Mouse (Mus musculus) skeletal muscle tissue, adult 2 months (tissue): ENCODE measurements around the gene P2rx3.

ENCODE experiments used
- DNase-seq: peaks from one replicate; pipeline ENCODE4 v3.0.0-alpha.2; 2012; ENCODE audit warnings: low read depth, low spot score

P2rx3 gene

DNA sequence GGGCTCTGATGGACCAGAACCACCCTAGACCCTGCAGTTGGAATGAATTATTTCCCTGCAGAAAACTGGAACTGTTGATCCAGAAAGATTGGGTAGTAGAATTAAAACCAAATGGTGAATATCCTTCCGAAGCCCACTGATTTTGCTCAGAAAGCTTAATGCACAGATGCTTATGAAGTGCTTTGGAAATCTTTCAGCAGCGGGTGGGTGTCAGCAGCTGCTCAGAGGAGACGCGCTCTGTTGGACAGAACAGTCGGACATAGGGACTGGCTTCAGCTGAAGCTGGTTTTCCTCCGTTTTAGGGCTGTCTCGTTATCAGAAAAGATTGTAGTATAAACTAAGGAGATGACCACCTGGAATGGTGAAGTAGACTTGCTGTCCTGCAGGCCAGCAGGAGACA lies 6.4 kb upstream of the P2rx3 start:
- DNase-seq = no peak

DNA sequence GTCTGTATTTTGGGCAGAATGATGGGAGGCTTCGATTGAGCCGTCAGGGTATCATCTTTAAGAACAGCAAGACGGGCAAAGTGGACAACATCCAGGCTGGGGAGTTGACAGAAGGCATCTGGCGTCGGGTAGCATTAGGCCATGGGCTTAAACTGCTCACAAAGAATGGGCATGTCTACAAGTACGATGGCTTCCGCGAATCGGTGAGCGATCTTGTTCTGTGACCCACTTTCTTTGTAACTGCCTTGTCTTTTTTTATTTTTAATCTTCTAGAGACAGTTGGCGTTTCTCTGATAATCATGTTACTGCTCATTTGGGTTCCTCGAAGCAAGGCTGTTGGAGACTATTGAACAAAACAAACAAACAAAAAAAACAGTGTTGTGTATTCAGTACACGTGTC lies 1.1 kb upstream of the P2rx3 start:
- DNase-seq = no peak

DNA sequence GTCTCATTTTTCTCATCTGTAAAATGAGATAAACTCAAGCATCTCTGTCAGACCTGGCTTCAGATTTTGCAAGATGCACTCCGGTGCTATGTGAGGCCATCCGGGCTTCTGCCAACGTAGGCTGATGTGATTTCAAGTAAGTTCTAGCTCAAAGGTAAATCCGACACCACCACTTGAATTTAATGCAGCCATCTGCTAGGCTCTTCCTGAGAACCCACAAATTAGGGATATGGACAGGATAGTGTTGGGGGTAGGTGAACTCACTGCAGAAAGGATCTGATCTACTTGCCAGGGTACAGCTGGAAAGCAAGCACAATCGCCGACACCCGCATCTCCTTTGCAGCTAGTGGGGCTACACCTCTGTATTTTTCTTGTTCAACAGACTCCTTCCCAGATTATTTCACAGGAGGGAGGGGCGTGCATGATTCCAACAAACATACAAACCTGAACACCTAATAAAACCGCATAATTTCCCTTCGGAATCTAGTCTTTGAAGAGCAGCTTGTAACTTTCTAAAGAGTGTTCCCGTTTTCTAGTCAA lies 685 bp downstream of the P2rx3 start:
- no peak for DNase-seq

DNA sequence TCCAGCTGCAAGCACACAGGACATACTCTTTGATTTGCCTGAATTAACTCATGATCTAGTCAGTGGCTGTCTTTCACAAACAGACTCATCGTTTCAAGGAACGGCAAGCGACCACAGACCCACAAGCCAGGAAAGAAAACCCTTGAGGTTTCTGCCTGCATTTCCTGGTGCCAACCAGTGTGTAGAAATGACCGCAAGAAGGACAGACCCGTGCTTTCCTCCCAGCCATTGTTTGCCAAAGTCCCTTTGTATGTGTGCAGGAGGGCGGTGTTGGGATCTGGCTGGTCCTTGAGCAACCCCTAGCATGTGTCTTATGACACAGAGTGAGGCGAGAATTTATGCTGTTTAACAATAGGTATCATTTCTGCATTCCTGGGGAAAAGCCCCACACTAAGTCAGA lies 3.1 kb downstream of the P2rx3 start:
- DNase-seq = no peak

DNA sequence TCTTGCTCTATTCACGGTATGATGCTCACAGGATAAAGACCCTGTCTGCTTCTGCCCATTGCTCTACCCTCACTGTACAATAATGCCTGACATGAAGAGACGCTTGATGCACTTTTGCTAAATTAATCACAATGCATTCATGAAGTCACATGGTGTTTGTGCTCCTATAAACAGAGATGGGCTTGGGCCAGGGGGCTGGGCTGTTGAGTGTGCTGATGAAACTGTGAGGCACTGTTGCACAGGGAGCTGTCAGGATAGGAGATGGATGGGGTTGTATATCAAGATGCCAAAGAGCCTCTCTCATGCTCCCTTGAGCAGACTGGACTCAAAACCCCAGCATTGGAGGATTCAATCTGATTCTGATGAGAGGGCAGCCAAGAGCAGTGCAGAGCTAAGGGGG lies 4.1 kb downstream of the P2rx3 start:
- no peak for DNase-seq

DNA sequence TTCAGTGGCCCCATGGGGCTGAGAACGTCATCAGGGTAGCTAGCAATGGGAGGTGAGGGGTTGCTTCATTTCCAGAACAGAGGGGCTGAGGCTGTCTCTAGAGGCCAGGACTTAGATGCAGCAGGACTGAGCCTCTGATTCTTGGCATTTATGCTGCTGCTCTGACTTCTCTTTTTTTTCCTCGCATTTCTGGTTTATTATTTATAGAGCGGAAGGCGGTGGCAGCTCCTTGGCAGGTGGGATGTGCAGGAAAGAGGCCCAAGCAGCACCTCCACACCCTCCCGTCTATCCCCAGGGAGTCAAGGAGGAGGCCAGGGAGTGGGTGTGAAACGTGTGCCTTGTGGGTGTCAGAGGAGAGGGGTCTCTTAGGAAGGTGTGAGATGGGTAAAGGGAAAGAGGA lies 6.3 kb downstream of the P2rx3 start:
- no peak for DNase-seq

DNA sequence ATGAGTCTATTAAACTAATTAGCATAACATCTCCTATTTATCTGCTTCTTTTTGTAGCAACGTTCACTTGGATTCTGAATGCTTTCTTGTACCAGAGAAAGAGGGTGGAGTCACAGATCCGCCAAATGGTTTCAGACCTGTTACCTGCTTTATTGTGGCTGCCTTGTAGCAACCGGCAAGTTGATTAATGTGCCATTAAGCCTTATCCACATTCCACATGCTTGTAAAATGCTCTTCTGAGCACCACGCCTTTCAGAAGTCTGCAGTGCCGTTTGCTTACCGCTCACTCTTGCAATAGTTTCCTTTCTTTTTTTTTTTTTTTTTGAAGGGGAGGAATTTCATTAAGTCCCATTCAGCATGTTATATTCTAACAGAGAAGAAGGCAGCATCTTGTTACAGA lies 7.4 kb downstream of the P2rx3 start:
- DNase-seq = no peak

DNA sequence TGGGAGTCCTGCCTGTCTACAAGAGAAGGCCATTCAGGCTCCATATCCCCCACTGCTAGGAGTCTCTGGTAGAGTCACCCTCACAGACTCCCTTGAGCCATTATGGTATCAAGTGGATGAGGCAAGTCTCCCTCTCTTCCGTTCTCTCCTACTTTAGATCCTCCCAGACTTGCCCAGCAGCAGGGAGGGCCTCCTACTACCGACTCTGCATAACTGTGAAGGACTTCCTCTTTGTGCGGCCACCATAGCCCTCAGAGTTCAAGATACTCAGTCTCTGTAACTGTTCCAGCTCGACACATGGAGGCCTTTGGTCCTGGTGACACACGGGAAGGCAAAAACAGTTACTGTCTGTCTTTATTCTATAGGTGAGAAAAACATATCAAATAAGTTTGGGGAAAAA lies 10.0 kb downstream of the P2rx3 start:
- DNase-seq = no peak

DNA sequence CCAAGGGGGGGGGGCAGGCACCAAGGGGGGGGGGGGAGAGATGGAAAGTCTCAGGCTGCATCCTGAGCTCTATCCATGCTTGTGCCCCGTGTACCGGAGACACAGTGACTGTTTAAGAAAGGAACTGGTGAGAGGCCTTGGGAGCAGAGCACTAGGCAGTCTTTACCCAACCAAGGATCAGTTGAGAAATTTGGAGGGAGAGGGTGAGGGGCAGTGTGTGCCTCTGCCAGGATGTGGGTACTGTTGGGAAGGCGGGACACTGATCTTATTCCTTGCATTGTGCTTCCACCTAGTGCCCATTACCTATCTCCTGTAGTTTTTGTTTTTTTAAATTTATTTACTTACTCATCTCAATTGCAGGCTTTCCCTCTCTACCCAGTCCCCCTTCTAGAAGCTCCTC lies 11.1 kb downstream of the P2rx3 start:
- DNase-seq = no peak

DNA sequence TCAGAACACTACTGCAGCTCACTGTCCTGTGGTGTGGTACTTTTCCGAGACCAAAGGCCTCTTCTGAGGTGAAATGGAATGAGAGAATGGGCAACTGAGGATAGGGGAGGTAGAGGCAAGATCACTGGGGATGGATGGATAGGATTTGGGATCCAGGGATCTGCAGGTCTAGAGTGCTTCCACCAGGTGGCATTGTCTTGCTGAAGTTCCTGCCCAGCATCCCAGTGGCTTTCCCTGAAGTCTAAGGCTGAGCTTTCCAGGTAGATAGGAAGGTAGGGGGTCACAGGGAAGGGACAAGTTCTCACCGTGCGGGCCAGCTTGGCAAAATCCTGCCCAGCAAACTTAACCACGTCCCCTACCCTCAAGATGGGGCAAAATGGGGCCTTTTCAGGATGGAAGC lies 15.2 kb downstream of the P2rx3 start:
- no peak for DNase-seq

DNA sequence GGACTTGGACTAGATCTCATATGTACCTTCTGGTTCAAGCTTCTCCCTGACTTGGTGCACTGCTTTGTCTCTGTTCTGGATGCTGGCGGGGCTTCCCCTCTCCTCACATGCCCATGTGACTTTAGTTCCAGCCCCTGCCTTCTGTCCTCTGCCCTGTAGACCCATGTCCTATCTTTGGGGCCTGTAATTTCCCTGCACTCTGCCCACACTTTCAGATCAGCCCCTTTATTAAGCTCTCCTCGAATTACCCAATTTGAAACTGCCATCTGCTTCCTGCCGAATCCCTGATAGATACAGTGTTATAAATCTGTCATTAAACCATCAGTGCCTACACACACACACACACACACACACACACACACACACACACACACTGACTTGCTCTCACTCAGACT lies 22.7 kb downstream of the P2rx3 start:
- no peak for DNase-seq

DNA sequence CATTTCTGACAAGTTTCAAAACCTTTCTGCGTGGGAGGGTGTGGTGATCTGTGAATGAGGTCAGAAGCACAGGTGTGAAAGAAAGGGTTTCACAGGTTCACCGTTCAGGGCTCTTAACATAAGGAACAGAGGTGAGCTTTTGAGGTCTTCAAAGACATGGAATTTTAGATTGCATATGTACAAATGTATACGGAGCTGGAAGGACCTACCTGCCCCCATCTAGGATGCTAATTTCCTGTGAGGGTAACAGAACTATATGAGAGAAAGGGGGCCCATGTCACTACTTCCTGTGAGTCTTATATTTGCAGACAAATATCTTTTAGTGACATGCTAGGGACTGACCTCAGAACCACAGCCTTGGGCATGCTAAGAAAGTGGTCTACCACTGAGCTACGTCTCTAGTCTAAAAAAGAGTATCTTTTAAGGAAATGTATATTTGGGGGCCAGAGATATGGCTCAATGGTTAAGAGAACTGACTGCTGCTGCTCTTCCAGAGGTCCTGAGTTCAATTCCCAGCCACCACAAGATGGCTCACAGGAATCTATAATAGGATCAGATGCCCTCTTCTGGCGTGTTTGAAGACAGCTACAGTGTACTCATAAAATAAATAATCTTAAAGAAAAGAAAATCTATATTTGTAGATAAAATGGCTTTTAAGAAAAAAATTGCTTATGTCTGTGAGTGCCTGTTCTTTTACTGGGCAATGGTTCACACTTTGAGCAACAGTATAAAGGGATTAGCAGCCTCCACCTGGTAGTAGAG lies 23.3 kb downstream of the P2rx3 start:
- no peak for DNase-seq

DNA sequence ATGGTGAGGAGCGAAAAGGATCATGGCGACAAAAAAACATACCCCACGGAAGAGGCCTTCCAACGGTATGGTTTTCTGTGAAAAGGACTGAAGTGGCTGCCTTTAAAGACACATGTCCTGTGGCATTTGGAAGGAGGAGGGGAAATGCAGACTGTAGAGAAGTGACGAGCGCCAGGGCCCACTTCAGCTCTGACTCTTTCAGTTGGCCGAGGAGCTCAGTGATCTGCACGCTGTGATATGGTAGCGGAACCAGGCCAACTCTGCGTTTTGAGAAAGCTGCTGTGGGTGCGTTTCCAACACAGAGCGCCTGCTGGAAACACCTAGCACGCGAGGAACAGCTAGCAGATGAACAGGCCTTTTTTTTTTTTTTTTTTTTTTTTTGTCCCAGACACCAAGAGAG lies 24.6 kb downstream of the P2rx3 start:
- DNase-seq = no peak

DNA sequence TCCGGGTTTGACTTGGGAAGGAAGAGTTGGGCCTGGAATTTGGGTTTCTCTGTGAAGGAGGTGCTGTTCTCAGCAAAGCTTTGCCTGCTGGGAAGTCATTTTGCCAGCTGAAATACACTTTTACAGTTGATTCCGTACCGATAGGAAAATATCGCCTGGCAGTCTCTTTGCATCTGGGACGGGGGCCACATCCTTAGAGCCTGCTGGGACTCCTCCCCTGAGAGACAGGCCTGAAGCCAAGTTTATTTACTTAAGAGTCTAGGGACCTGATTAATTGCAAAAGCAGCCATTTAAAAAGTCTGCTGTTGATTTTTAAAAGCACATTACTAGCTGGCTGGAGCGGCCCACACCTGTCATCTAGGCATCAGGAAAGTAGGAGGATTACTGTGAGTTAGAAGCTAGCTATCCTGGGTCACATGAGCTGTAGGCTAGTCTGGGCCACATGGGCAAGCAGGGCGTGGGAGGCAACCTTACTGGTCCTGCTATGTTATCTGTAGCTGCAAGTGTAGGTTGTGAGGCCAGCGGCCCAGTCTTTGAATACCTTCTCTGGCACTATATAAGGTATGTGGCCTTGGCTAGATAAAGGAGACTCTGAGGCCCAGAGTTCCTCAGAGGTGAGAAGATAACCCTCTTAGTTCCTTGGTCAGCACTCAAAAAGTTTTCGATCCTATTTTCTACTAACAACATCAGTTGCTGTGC lies 25.2 kb downstream of the P2rx3 start:
- peak; percentile 9 for DNase-seq

DNA sequence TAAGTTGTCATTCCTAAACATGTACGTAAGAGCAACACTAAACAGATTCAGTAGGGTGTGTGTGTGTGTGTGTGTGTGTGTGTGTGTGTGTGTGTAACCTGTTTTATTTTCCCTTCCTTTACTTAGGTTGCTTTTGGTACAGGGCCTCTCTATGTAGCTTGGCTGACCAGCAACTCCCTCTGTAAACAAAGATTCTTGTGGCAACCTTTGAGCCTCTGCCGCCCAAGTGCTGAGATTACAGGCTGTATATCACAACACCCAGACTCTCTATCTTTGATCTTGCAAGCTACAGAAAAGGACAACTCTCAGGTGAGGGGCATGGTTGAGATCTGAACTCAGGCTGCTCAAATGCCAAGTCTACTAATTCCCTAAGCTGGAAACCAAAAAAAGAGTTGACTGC lies 28.1 kb downstream of the P2rx3 start:
- DNase-seq = no peak

DNA sequence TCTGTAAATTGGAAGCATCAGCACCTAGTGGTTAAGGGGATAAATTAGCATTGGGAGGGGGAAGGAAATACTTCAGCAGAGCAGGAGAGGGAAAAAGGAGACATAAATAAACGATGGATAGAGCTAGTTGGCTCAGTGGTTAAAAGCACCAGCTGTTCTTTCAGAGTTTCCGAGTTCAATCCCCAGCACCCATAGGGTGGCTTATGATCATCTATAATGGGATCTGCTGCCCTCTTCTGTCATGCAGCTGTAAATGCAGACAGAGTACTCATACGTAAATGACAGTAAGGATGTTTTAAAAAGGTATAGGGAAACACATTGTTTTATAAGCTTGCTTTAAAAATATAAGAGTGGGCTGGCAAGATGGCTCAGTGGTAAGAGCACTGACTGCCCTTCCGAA lies 29.5 kb downstream of the P2rx3 start:
- DNase-seq = no peak

DNA sequence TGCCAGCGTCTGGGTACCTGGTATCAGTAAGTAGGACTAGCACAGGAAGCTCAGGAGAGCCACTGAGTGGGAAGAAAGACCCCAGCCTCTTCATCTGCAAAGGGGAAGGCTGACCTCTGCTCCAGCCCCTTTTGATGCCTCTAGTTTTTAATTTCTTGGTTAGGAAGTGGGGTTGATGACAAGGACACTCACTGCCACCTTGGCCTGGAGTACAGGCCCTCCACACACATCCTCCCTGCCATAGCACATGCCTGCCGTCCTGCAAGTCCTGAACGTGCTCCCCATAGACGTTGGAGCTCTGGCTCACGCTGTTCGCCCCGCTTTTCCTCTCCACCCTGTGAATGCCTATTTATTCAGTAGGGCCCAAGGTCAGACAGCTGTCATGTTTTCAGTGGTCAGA lies 30.7 kb downstream of the P2rx3 start:
- DNase-seq = no peak

DNA sequence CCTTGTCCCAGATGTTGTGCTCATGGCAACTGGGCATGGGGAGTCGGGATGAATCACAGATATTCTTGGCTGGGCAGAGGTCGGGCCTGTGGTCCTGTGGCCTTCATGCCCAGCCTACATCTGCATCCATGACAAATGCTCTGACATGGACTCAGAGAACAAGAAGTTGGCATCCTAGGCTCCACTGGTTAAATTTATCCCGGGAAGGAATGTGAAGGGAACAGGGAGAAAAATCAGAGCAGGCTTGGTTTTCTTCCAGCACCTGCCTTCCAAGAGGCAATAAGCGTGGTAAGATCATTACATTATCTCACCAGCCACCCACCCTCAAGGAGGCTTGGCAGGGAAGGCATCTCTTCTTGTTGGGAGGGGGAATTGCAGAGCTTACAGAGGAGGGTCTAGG lies 32.9 kb downstream of the P2rx3 start:
- no peak for DNase-seq

DNA sequence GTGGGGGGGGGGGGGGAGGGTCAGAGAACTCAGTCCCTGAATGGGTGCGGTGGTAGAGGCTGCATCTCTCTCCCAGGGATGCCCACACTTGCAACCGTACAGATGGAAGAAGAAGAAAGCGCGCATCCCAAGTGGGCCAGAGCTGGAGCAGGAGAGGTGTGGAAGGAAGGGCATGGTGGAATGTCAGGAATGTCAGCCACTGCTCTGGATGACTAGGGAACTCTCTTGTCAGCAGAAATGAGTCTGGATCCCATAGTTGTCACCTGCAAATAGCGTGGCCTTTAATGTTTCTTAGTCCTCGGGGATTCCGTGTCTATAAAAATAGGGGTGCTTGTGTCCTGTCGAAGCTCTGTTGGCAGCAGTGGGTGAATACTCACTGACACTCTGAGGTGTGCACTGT lies 34.7 kb downstream of the P2rx3 start:
- no peak for DNase-seq

DNA sequence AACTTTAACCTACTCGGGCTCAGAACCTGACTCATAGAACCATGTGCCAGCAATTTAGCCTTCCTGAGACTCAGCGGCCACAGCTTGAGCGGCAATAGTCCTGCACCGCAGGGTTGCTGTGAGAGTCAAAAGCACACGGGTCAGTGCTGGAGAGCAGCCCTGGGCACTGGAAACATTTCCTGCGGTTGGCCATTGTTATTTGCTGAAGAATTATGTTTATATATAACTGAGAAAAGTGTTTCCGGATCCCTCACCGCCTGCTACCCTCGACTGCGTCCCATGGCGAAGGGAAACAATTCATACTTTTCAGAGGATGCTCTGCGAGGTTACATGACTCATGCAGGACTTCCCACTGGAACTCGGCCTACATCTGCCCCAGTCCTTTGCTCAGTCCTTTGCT lies 35.8 kb downstream of the P2rx3 start:
- DNase-seq = peak; percentile 20

DNA sequence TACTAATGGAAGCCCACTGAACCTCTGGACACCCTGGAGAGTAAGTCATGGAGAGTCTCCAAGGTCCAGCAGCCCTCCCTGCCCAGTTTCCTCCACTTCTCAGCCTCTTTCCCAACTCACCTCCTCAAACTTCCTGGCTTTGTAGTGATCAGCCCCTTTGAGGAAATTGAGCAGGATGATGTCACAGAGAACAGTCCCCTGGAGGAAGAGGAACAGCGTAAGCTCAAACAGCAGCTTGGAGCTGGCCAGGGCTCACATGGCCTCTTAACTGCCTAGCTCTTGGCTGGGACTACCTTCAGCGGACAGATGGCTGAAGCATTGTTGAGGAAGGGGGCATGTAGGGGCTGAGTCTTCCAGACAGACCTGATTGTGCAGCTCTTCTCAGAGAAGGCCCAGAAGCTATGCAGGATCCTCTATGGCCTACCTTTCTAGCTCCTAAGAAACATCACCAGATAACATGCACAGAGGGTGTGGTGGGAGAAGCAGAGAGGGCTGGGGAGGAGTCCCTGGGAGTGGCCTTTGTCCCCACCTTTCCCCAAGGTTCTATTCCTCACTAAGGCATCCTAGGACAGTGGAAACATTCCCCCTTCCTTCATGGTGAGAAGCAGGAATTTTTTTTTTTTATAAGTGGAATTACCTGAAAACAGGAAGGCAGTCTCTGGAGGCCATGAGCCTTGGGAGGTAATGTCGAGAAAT lies 37.6 kb downstream of the P2rx3 start:
- DNase-seq = peak; percentile 34

DNA sequence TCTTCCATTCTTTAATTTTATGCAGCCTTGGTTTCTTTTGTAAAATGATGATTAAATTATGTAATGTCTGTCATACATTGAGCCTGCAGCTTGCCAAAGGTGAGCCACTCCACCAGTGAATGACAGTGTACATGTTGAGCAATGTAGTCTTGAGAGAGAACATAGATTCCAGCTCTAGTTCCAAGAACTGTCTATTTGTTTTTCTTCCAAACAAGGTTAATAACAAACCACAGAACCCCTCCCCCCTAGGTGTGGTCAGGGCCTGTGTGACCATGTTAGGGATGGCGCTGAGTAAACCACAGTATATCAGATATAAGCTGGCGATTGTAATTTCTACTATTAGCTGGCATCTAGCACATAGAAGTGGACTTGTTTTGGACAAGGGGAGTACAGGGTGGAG lies 40.9 kb downstream of the P2rx3 start:
- no peak for DNase-seq

DNA sequence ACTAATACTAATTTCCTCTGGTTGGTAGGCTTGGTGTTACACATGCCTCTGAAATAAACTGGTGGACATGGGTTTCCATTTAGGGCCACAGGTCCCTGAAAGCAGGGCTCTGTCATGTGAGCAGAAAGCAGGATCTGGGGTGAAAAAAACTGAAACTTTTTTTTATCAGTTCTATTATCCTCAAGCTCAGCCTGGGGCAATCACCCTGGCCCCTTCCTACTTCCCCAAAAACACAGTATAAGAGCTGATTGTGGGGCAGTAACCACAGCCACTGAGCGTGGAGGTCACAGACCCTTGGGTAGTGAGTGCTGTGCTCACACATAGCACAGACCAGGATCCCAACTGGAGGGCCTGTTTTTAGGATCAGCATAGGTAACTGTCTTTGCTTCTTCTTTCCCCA lies 49.3 kb downstream of the P2rx3 start, which contains the start of gene Prg3:
Gene Prg3, plus strand, starts transcription at position 286 of the 400 bp plus-strand sequence.
- DNase-seq = no peak
